Mouse (Mus musculus) spleen, postnatal 10 days (tissue): ENCODE data around the gene Dek.

Experiments
- DNase-seq, 2 experiments: peaks; one replicate each; pipeline ENCODE4 v3.0.0; 2021 to 2022; ENCODE audit warnings: low spot score in 2 of 2

The Dek gene

GRCm38 (mm10) chr13:47111185-47111584 lies 5.2 kb upstream of the Dek start:
- no peak for DNase-seq

- peak; percentile 34 to 64 for DNase-seq
Measured at GRCm38 (mm10) chr13:47109239-47109638, 3.2 kb upstream of the Dek start.

- no peak for DNase-seq
Measured at GRCm38 (mm10) chr13:47106580-47106888, 533 bp upstream of the Dek start.

GRCm38 (mm10) chr13:47104856-47105541 lies 1.0 kb downstream of the Dek start:
- peak; percentile 41 to 44 for DNase-seq

- DNase-seq = peak in 1 of 2 experiments; percentile 30
Measured at GRCm38 (mm10) chr13:47104146-47104545, 1.9 kb downstream of the Dek start.

- DNase-seq = no peak
Measured at GRCm38 (mm10) chr13:47100587-47100986, 5.4 kb downstream of the Dek start.

- DNase-seq = no peak
Measured at GRCm38 (mm10) chr13:47099265-47099664, 6.7 kb downstream of the Dek start.

- no peak for DNase-seq
Measured at GRCm38 (mm10) chr13:47096591-47096990, 9.4 kb downstream of the Dek start.

- DNase-seq = no peak
Measured at GRCm38 (mm10) chr13:47093791-47094190, 12.2 kb downstream of the Dek start.

GRCm38 (mm10) chr13:47089271-47089670 lies 16.7 kb downstream of the Dek start:
- no peak for DNase-seq

- no peak for DNase-seq
Measured at GRCm38 (mm10) chr13:47088433-47088832, 17.6 kb downstream of the Dek start.

GRCm38 (mm10) chr13:47080905-47081505 lies 25.0 kb downstream of the Dek start:
- DNase-seq = peak in 1 of 2 experiments; percentile 51

- DNase-seq = no peak
Measured at GRCm38 (mm10) chr13:47078799-47079198, 27.2 kb downstream of the Dek start.

- no peak for DNase-seq
Measured at GRCm38 (mm10) chr13:47077367-47077766, 28.6 kb downstream of the Dek start.

GRCm38 (mm10) chr13:47076156-47076555 lies 29.8 kb downstream of the Dek start:
- DNase-seq = no peak

- DNase-seq = no peak
Measured at GRCm38 (mm10) chr13:47072484-47072883, 33.5 kb downstream of the Dek start.

- DNase-seq = no peak
Measured at GRCm38 (mm10) chr13:47071871-47072270, 34.1 kb downstream of the Dek start.

GRCm38 (mm10) chr13:47070329-47071080 lies 35.5 kb downstream of the Dek start:
- DNase-seq = no peak

GRCm38 (mm10) chr13:47067001-47067400 lies 39.0 kb downstream of the Dek start:
- DNase-seq = no peak

- DNase-seq = no peak
Measured at GRCm38 (mm10) chr13:47066516-47066915, 39.5 kb downstream of the Dek start.

GRCm38 (mm10) chr13:47063985-47064760 lies 41.8 kb downstream of the Dek start:
- no peak for DNase-seq

- no peak for DNase-seq
Measured at GRCm38 (mm10) chr13:47062756-47063155, 43.2 kb downstream of the Dek start.
